Mouse (Mus musculus) lung, adult 18-20 months (tissue): Measurements from ENCODE around the gene Wasl.

Experiments used
- DNase-seq, 2 experiments: peaks; one replicate each; pipeline ENCODE4 v3.0.0; 2022; ENCODE audit warnings: mixed read lengths in 2 of 2

The Wasl gene

GRCm38 (mm10) chr6:24664867-24665458, at the start of gene Wasl:
Gene Wasl, minus strand, starts transcription at chr6:24665009.
- peak; percentile 98 for DNase-seq

- DNase-seq, result no peak
Observed at GRCm38 (mm10) chr6:24707499-24707898, 42.7 kb upstream of the Wasl start.

- no peak for DNase-seq
Observed at GRCm38 (mm10) chr6:24707090-24707489, 42.3 kb upstream of the Wasl start.

- no peak for DNase-seq
Observed at GRCm38 (mm10) chr6:24697216-24697615, 32.4 kb upstream of the Wasl start.

DNA sequence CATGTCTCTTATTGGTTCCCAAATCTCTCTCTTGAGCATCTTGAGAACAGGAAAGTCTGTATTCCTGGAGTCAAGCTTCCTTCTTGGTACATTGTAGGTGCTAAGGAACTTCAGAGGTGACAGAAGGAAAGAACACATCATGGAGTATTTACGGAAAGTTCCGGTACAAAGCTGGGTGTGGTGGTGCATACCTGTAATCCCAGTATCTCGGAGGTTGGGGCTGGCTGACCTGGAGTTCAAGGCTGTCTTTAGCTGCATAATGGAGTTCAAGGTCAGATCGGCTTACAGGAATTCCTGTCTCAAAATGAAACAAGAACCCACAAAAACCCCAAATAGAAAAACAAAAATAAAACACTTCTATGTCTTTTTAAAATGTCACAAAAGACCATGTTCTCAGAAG, 31.3 kb upstream of the Wasl start:
- DNase-seq, result no peak

- no peak for DNase-seq
Observed at GRCm38 (mm10) chr6:24694455-24695410, 29.9 kb upstream of the Wasl start.

GRCm38 (mm10) chr6:24687871-24688270, 23.1 kb upstream of the Wasl start:
- no peak for DNase-seq

GRCm38 (mm10) chr6:24683113-24683512, 18.3 kb upstream of the Wasl start:
- DNase-seq, result no peak

DNA sequence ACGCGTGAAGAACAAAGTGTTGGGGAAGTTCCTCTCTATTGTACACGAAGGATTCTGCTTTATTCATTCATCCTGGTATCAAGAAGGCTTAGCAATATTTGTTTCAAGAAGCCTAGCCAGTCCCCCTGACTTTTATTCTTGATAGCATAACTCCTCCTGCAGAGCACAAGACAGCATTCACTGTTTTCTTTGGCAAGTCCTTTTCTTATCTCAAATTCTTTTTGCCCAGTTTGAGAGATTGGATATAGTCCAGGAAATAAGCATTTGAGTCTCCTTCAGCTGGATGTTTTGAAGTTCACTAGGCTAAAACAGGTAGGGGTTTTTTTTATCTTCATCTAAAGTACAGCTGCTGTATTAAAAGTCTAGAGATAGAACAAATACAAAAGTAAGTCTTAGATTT, 3.0 kb upstream of the Wasl start:
- DNase-seq, result no peak

GRCm38 (mm10) chr6:24666248-24666647, 1.4 kb upstream of the Wasl start:
- DNase-seq, result no peak

DNA sequence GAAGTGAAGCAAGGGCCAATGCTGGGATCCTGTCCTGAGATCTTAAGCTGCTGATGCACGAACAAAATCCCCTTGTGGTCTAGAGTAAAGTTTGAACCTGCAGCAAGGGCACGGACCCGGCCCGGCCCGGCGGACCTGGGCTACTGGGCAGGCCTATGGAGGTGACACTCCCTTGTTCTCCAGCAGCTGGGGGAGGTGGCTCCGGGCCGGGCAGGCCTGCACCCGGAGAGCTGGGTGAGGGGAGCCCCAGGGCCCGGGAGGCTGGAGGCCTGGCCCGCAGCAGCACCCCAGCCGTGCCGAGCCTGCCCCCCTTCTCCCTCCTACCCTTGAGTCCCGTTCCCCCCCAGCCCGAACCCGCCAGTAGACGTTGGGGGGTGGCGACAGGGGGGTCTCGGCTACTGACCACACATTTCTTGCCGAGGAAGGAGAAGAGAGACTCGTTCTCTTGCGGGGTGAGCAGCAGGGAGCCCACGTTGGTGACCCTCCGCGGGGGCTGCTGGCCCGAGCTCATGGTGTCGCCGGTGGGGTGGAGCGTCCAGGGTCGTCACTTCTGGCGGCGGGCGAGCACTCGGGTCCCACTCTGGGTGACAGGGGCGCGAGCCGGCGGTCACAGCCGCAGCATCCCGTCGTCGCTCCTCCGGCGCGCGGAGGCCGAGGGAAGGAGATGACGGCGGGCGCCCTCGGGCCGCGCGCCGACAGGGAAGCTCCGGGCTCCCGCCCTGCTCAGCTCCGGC, 509 bp downstream of the Wasl start:
- peak; percentile 52 to 63 for DNase-seq

DNA sequence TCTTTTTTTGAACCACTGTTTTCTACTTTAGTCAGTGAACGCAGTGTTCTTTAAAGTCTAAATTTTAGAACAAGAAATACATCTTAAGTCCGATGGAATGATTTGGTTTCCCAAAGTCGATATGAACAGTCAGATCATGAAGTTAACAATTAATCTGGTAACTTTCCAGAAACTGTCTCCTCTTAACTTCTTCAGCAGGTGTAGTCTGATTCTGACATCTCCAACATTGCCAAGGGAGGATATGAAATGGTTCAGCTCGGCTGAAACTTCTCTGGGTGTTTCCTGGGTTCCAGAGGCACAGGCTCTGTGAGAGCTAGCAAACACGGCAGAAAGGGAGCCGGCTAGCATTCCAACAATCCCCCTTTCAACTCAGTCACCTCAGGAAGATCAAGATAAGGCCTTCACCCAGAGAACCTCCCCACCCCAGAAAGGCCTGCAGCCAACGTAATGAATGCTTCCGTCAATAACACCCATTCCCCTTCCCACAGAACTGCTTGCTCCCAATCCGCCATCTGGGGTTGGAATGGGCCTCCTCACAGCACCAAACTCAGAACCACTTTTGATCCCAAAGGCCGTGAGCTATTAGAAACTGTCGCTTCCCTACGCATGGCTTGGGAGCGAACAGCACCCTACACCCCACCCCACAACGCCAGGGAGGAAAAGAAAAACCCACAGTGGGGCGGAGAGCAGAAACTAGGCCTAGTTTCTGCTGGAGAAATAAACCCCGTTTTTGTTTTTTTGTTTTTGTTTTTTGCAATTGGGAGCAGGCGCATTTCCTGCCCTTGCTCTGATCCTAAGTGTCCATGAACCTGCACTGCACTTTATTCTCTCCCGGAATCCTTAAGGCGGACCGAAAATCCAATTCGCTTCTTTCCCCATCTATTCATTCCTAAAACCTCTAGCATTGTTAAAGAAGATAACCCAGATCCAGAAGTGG, 1.3 kb downstream of the Wasl start:
- DNase-seq, result peak; percentile 16 to 28

GRCm38 (mm10) chr6:24662483-24662882, 2.3 kb downstream of the Wasl start:
- DNase-seq, result no peak

DNA sequence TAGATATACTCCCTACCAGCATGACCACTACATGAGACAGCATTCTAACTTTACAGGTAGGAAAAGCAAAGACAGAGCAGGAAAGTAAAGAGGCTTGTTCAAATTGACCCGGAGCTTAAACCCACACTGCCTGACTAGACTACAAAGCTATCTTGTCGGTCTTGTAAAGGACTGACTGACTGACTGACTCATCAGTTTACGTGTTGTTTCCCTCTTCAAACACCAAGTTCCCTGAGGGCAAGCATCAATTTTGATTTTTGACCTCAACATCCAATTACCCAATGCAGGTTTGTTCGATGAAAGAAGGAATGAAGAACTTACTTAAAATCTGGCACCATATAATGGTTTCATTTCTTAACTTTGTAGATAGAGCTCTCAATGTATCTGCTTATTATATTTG, 2.9 kb downstream of the Wasl start:
- no peak for DNase-seq

DNA sequence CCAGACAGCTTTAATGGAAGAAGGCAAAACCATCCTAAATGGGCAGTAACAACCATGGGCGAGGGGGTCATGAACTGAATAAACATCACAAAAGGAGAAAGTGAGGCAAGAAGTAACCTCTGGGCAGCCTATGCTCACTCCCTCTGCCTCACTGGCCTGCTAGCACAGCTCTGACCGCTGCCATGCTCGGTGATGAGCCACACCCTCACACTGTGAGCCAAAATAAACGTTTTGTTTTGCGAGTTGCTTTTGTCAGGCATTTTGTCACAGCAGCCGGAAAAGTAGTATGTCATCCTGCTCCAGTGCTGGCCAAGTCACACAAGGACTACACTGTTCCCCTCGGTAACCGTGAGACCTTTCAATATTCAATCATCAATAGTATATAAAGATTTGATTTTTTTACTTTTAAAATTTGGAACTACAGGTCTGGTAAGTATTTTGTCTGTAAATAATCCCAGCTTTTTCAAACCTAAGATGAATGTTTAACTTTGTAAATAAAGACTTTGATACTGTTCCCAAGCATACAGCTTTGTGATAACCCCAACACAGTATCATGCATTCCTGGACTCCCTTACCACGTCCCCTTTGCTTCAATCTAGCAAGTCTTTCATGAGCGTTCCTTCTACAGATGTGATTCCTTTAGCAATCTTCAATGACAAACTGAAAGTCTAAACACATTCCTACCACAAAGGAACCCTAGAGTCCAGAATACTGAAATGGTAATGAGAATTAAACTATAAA, 7.0 kb downstream of the Wasl start:
- peak in 1 of 2 experiments; percentile 35 for DNase-seq

DNA sequence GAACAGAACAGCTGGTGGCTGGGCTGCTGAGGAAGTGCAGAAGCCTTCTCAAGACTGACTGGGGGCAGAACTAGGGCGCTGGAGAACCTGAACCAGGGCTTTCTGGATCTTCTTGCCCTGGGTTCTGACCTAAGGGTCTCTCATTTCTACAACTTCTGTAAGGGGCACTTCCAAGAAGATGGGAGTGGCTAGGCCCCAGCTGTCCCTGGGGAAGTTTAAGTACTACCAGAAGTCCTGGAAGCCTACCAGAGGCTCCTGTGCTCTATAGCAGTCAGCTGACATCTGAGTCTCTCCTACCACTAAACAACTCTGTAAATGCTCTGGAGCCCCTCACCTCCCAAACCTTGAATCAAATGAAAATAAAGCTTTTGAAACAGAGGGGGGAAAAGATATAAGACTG, 8.7 kb downstream of the Wasl start:
- DNase-seq, result no peak

- DNase-seq, result no peak
Observed at GRCm38 (mm10) chr6:24651538-24651937, 13.3 kb downstream of the Wasl start.

DNA sequence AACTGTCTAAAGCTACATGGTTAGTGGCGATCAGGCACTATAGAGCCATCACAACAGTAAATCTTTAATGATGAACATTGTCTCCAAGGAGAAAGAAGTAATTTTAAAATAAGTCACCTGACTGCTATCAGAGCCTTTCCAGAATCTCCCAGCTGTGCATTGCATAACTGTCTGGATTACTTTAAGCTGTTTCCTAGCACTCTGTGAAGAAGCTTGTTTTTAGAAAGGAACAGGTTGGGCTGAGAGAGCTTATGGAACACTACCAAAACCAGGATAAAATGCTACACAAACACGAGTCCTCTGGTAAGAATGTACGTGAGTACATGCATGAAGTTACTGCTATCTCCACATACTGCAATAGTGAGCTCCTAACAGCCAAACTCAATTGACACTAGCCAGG, 14.1 kb downstream of the Wasl start:
- no peak for DNase-seq

- DNase-seq, result no peak
Observed at GRCm38 (mm10) chr6:24648403-24648802, 16.4 kb downstream of the Wasl start.

DNA sequence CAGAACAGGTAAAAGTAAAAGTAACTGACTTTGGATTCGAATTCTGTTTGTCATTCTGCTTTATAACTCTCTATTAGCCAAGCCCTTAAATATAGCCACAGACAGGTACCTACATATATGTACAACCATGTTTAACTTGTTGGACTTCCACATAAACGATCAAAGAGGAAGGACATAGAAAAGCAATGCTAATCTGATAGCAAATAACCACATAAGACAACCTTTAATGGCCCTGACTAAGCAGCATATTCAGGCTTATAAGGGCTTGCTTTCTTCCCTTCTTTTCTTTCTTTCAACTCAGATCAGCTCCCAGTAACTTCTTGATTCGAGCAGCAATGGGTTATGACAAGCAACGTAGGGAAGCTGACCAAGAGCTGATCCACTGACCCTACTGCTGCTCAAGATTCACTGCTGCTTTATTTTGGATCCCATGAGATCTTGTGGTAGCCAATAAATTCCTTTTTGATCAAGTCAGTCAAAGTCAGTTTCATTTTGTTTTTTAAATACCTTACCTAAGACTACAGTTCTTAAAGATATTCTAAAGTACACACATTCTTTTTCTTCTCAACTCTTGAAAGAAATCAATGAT, 17.6 kb downstream of the Wasl start:
- no peak for DNase-seq

- DNase-seq, result no peak
Observed at GRCm38 (mm10) chr6:24645346-24646053, 19.3 kb downstream of the Wasl start.
